Mouse (Mus musculus) bone marrow macrophage, adult 2 months (primary cell): ENCODE measurements around the gene Afap1l2. TPM values are rescaled to one million over a fixed set of nuclear protein-coding genes. Genes with fewer than 3 reads are reported as not detected.

ENCODE experiments used
- H3K27ac ChIP-seq: 2 replicates; pipeline ENCODE4 v1.5.1; 2012; ENCODE audit warnings: low read depth, low read length; ENCODE audit not compliant: insufficient read depth
- H3K4me1 ChIP-seq: 2 replicates; pipeline ENCODE4 v1.6.1; 2012; ENCODE audit warnings: low read length; ENCODE audit not compliant: control insufficient read depth, insufficient read depth
- H3K4me3 ChIP-seq: 2 replicates; pipeline ENCODE4 v1.5.1; 2012; ENCODE audit warnings: mild to moderate bottlenecking, low read length, moderate library complexity; ENCODE audit not compliant: insufficient read depth
- CTCF ChIP-seq: IDR thresholded peaks from 2 replicates; pipeline ENCODE4 v1.5.1; 2012; ENCODE audit warnings: low read depth, mild to moderate bottlenecking, low read length, moderate library complexity
- POLR2A ChIP-seq: IDR thresholded peaks from 2 replicates; pipeline ENCODE4 v1.6.1; 2012; ENCODE audit warnings: mild to moderate bottlenecking, low read depth, low read length, borderline replicate concordance
- polyA plus RNA-seq: library from polyadenylated mRNA; stranded (reverse); fragments of >200 nt; gene quantifications from 2 replicates; pipeline ENCODE4 v1.2.4, GENCODE M21; 2012; ENCODE audit not compliant: missing spikeins, insufficient read depth, insufficient read length

Gene Afap1l2
- polyA plus RNA-seq, 1 experiment, result not detected

GRCm38 (mm10) chr19:56904095-56904494 lies 103.9 kb downstream of the Afap1l2 start:
- TF ChIP-seq POLR2A (no peak), CTCF (no peak)
- Histone ChIP-seq H3K27ac (no peak overlapping the region), H3K4me3 (no peak overlapping the region), H3K4me1 (no peaks in the 10 kb centered on the region)

GRCm38 (mm10) chr19:56897654-56898053 lies 110.4 kb downstream of the Afap1l2 start:
- Histone ChIP-seq H3K27ac (no peak overlapping the region), H3K4me3 (no peak overlapping the region), H3K4me1 (no peaks in the 10 kb centered on the region)
- TF ChIP-seq POLR2A (no peak), CTCF (no peak)

GRCm38 (mm10) chr19:56893326-56893725 lies 114.7 kb downstream of the Afap1l2 start:
- H3K27ac ChIP-seq, result no peak overlapping the region
- no peak overlapping the region for H3K4me3 ChIP-seq
- no peak for TF ChIP-seq POLR2A
- TF ChIP-seq CTCF, result no peak
- H3K4me1 ChIP-seq, result no peaks in the 10 kb centered on the region

GRCm38 (mm10) chr19:56892586-56892985 lies 115.4 kb downstream of the Afap1l2 start:
- Histone ChIP-seq H3K4me1 (no peaks in the 10 kb centered on the region), H3K27ac (no peak overlapping the region), H3K4me3 (no peak overlapping the region)
- TF ChIP-seq CTCF, result no peak
- no peak for TF ChIP-seq POLR2A

GRCm38 (mm10) chr19:56891438-56891837 lies 116.6 kb downstream of the Afap1l2 start:
- TF ChIP-seq CTCF, result no peak
- no peak for TF ChIP-seq POLR2A
- no peaks in the 10 kb centered on the region for H3K4me1 ChIP-seq

GRCm38 (mm10) chr19:56888654-56889053 lies 119.4 kb downstream of the Afap1l2 start:
- no peak for TF ChIP-seq CTCF
- no peak for TF ChIP-seq POLR2A
- Histone ChIP-seq H3K4me1 (no peaks in the 10 kb centered on the region), H3K4me3 (no peak overlapping the region), H3K27ac (no peak overlapping the region)

More at GRCm38 (mm10) chr19:56891438-56891837, 116.6 kb downstream of the Afap1l2 start:
- no peak overlapping the region for H3K4me3 ChIP-seq
- H3K27ac ChIP-seq, result no peak overlapping the region

GRCm38 (mm10) chr19:56887879-56888278 lies 120.1 kb downstream of the Afap1l2 start:
- TF ChIP-seq CTCF (no peak), POLR2A (no peak)
- Histone ChIP-seq H3K27ac (no peak overlapping the region), H3K4me3 (no peak overlapping the region), H3K4me1 (no peaks in the 10 kb centered on the region)

GRCm38 (mm10) chr19:56877364-56877763 lies 130.7 kb downstream of the Afap1l2 start:
- TF ChIP-seq POLR2A (no peak), CTCF (no peak)
- no peaks in the 10 kb centered on the region for H3K4me1 ChIP-seq
- no peak overlapping the region for H3K4me3 ChIP-seq
- H3K27ac ChIP-seq, result no peak overlapping the region

- no peak for TF ChIP-seq CTCF
- TF ChIP-seq POLR2A, result no peak
- Histone ChIP-seq H3K4me3 (no peak overlapping the region), H3K4me1 (no peaks in the 10 kb centered on the region), H3K27ac (no peak overlapping the region)
These were observed 133.3 kb downstream of the Afap1l2 start for GRCm38 (mm10) chr19:56874601-56875315.

- no peaks in the 10 kb centered on the region for H3K4me1 ChIP-seq
- no peak within 1 kb of the TSS for H3K27ac ChIP-seq
- no peak for TF ChIP-seq CTCF
- no peak for TF ChIP-seq POLR2A
- H3K4me3 ChIP-seq, result no peak within 1 kb of the TSS
These were observed 134.0 kb downstream of the Afap1l2 start, which contains the start of gene Vwa2 for GRCm38 (mm10) chr19:56873816-56874600. Gene Vwa2, plus strand, starts transcription at chr19:56874249.
